ENCODE assay signal across 18 mouse cellular contexts in the genomic region with DNA sequence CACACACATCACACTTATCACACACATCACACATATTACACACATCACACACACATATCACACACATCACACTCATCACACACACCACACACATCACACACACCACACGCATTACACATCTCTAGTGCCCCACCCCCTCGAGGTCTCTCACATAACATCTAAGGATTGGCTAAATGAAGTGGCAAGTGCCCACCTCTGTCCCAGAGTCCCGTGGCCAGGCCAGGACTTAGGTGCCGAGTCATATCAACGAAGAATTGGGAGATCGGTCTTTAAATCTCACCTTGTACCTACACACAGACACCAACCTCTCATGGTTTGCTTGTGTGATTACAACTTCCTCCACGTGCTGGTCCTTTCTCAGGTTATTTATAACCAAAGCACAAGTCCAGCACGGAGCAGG.
"Had no signal": no experiment of that assay in that cellular context is flagged by ENCODE, and none has a peak within 500 bp of the region (broad histone marks: within the 10 kb centered on the region; RNA-seq: fewer than 3 reads in every experiment).

No protein-coding gene starts in this region.

- H3K4me2 ChIP-seq: lung, embryonic 15.5 days; midbrain, embryonic 11.5 days; midbrain, embryonic 13.5 days; midbrain, embryonic 15.5 days; neural tube, embryonic 12.5 days; stomach, embryonic 15.5 days had no signal

- H3K9me3 ChIP-seq: lung, embryonic 15.5 days; midbrain, embryonic 13.5 days; midbrain, embryonic 15.5 days; neural tube, embryonic 12.5 days; stomach, embryonic 15.5 days had no signal

- H3K36me3 ChIP-seq: lung, embryonic 15.5 days; midbrain, embryonic 13.5 days; midbrain, embryonic 15.5 days; neural tube, embryonic 12.5 days; stomach, embryonic 15.5 days had no signal

- ATAC-seq: liver, postnatal 0 days; lung, postnatal 0 days; midbrain, embryonic 13.5 days; midbrain, embryonic 15.5 days had no signal

- DNase-seq: liver, postnatal 0 days; lung, adult 2 months; lung, postnatal 14 days; lung, postnatal 36 days; right cerebral cortex, postnatal 14 days; thymus, adult 2 months; thymus, postnatal 25 days; thymus, postnatal 4 days had no signal

- H3K4me3 ChIP-seq: lung, embryonic 15.5 days; megakaryocyte, embryonic 14.5 days; midbrain, embryonic 13.5 days; midbrain, embryonic 15.5 days; neural tube, embryonic 12.5 days; stomach, embryonic 15.5 days had no signal

- H3K4me1 ChIP-seq: lung, embryonic 15.5 days; megakaryocyte, embryonic 14.5 days; midbrain, embryonic 15.5 days; neural tube, embryonic 12.5 days; stomach, embryonic 15.5 days had no signal

- H3K9ac ChIP-seq: liver, postnatal 0 days; lung, embryonic 15.5 days; midbrain, embryonic 13.5 days; midbrain, embryonic 15.5 days; neural tube, embryonic 12.5 days; stomach, embryonic 15.5 days had no signal

- H3K27ac ChIP-seq: lung, embryonic 15.5 days; macrophage; midbrain, embryonic 13.5 days; midbrain, embryonic 15.5 days; neural tube, embryonic 12.5 days; stomach, embryonic 15.5 days; stomach, postnatal 0 days had no signal
